Mouse (Mus musculus): ENCODE measurements around the gene Cnga2. TPM values are rescaled to one million over a fixed set of nuclear protein-coding genes. Genes with fewer than 3 reads are reported as not detected.

Gene Cnga2
- total RNA-seq, 2 experiments from 2014 or later, result not detected

Other genes with a start within 250 kb of the Cnga2 start
- gene Vma21, start 175.9 kb upstream of the Cnga2 start, total RNA-seq (2021), result 10 to 100 TPM; 35.5 to 38.6 TPM
- 1 to 10 TPM; 1.2 to 1.4 TPM for gene Gm1141, start 70.8 kb upstream of the Cnga2 start, total RNA-seq (2021)
- 10 to 100 TPM; 18.4 to 20.6 TPM for gene Prrg3, start 29.2 kb upstream of the Cnga2 start, total RNA-seq (2021)
- gene Fate1, start 18.9 kb upstream of the Cnga2 start, total RNA-seq (2021), result not detected
- gene Magea4, start 230.2 kb downstream of the Cnga2 start, total RNA-seq (2021), result not detected

All from layer of hippocampus, postnatal 36 days (tissue).